ENCODE assay signal across 28 mouse cellular contexts in genomic region chr2:26598462-26598861, GRCm38 (mm10). TPM values are rescaled to one million over a fixed set of nuclear protein-coding genes. Genes with fewer than 3 reads are reported as not detected.
DNase-seq lines count a peak whose midpoint lies in the region; ATAC-seq and TF ChIP-seq lines count a peak whose summit lies in the region.
"Had no signal": no experiment of that assay in that cellular context is flagged by ENCODE, and none has a peak within 500 bp of the region (broad histone marks: within the 10 kb centered on the region; RNA-seq: fewer than 3 reads in every experiment).

No protein-coding gene starts in this region.

- intact Hi-C loops in gastrocnemius, adult 2 months (cut with DNase I): no loop called here
- intact Hi-C loops in gastrocnemius, postnatal 14 days (cut with DNase I; ENCODE audit: low total_unique reads): loop anchor here (5.0 kb wide), 1 partner anchor 39 kb away; no protein-coding TSS in a partner anchor

- no peak overlapping the region for H3K9ac ChIP-seq in lung, postnatal 0 days (replicated peaks; ENCODE audit: low read depth)
- H3K9ac ChIP-seq: forebrain, embryonic 13.5 days; hindbrain, embryonic 13.5 days had no signal

- peaks cover 11% of the 10 kb centered on the region; the same call in 1 of the 2 replicates for H3K36me3 ChIP-seq in lung, postnatal 0 days (ENCODE audit: insufficient read depth, low read length)
- H3K36me3 ChIP-seq: hindbrain, embryonic 13.5 days had no signal

- H3K9me3 ChIP-seq in lung, postnatal 0 days (ENCODE audit: low read length): no peaks in the 10 kb centered on the region
- H3K9me3 ChIP-seq: forebrain, embryonic 13.5 days; heart, embryonic 10.5 days; hindbrain, embryonic 13.5 days had no signal

- H3K4me3 ChIP-seq in gastrocnemius, adult 2 months: no peak overlapping the region
- no peak overlapping the region for H3K4me3 ChIP-seq in lung, postnatal 0 days (ENCODE audit: low read depth, low read length)
- no peak overlapping the region for H3K4me3 ChIP-seq in bone marrow, adult 2 months (replicated peaks; ENCODE audit: control insufficient read depth, low read depth, low read length)
- H3K4me3 ChIP-seq: forebrain, embryonic 13.5 days; heart, embryonic 10.5 days; hindbrain, embryonic 13.5 days had no signal

- H3K4me1 ChIP-seq in lung, postnatal 0 days (ENCODE audit: insufficient read depth, low read depth, low read length): peaks cover 6% of the 10 kb centered on the region
- peaks cover 8% of the 10 kb centered on the region for H3K4me1 ChIP-seq in bone marrow, adult 2 months (ENCODE audit: control insufficient read depth, insufficient read depth, low read length)

- no peaks in the 10 kb centered on the region for H3K27me3 ChIP-seq in lung, postnatal 0 days (replicated peaks; ENCODE audit: insufficient read depth, low read length)

- TF ChIP-seq CTCF in gastrocnemius, adult 2 months (IDR thresholded peaks at IDR 0.05): no peak
- no peak for TF ChIP-seq CTCF in lung, postnatal 0 days (IDR thresholded peaks at IDR 0.05)
- no peak for TF ChIP-seq CTCF in bone marrow, adult 2 months (IDR thresholded peaks at IDR 0.05; ENCODE audit: control insufficient read depth, insufficient read depth, low read length)

- no peak overlapping the region for H3K4me2 ChIP-seq in lung, postnatal 0 days (replicated peaks; ENCODE audit: low read depth, low read length)
- H3K4me2 ChIP-seq: forebrain, embryonic 13.5 days; hindbrain, embryonic 13.5 days had no signal

- no peak overlapping the region for H3K27ac ChIP-seq in gastrocnemius, adult 2 months
- H3K27ac ChIP-seq in lung, postnatal 0 days (ENCODE audit: low read length): no peak overlapping the region
- H3K27ac ChIP-seq in bone marrow, adult 2 months (ENCODE audit: control insufficient read depth, insufficient read depth, low read depth, low read length, poor library complexity): peak overlapping the region; percentile 27; the same call in 1 of the 2 replicates
- H3K27ac ChIP-seq: forebrain, embryonic 13.5 days; heart, embryonic 10.5 days; hindbrain, embryonic 13.5 days; hindbrain, postnatal 0 days had no signal

- no peak for TF ChIP-seq POLR2A in bone marrow, adult 2 months (IDR thresholded peaks at IDR 0.05; ENCODE audit: borderline replicate concordance, control insufficient read depth, low read depth, low read length)

- TF ChIP-seq EP300 in lung, postnatal 0 days (IDR thresholded peaks at IDR 0.05): no peak

- peak; percentile 2 for DNase-seq in gastrocnemius, adult 2 months
- no peak for DNase-seq in gastrocnemius, postnatal 14 days
- peak; percentile 21 for DNase-seq in lung, postnatal 0 days (ENCODE audit: low spot score)
- no peak for DNase-seq in lung, postnatal 4 days
- DNase-seq in adrenal gland, postnatal 25 days: no peak
- DNase-seq in adipocyte (ENCODE audit: low spot score): no peak
- DNase-seq: adrenal gland, adult 2 months; adrenal gland, postnatal 36 days; cerebellum, adult 11-12 months; cerebellum, adult 9-10 months; cerebellum, postnatal 25 days; heart, adult 18-20 months; heart, postnatal 10 days had no signal

- ATAC-seq in lung, postnatal 0 days: no peak
- ATAC-seq: activated CD4-positive, CD25-positive, alpha-beta regulatory T cell, adult 4 months; forebrain, embryonic 13.5 days; hindbrain, postnatal 0 days had no signal

- WGBS in lung, postnatal 0 days: 67% methylated on average over 3 of the region's 3 CpGs
- 57% methylated on average over 3 of the region's 3 CpGs for WGBS in bone marrow, adult 2 months

RNA-seq across cellular contexts. Expression of gene Agpat2, which starts 5.8 kb away (rescaled TPM):
- total RNA-seq in gastrocnemius, adult 2 months (2021): 1 to 10 TPM; 2.8 to 7.3 TPM
- total RNA-seq in gastrocnemius, postnatal 14 days (2021): 1 to 10 TPM; 4.9 to 6.3 TPM
- 59.5 and 72.8 TPM in 2 replicates for polyA plus RNA-seq in lung, postnatal 0 days (2015; fragmentation: Nextera tagmentation; extraction: Ambion mirVana)
- 10.6 and 32.5 TPM in 2 replicates for polyA plus RNA-seq in bone marrow, adult 2 months (2011; ENCODE audit: insufficient read depth, insufficient read length, low replicate concordance, missing spikeins)
- total RNA-seq in adrenal gland, postnatal 25 days (2021): 290 and 352 TPM in 2 replicates

RNA-seq across cellular contexts. Expression of gene Gm20532, which starts 12.0 kb away (rescaled TPM):
- total RNA-seq in gastrocnemius, adult 2 months (2021): not detected
- total RNA-seq in gastrocnemius, postnatal 14 days (2021): not detected
- polyA plus RNA-seq in lung, postnatal 0 days (2015; fragmentation: Nextera tagmentation; extraction: Ambion mirVana): not detected in 2 replicates
- not detected in 2 replicates for polyA plus RNA-seq in bone marrow, adult 2 months (2011; ENCODE audit: insufficient read depth, insufficient read length, low replicate concordance, missing spikeins)
- not detected in 2 replicates for total RNA-seq in adrenal gland, postnatal 25 days (2021)
- total RNA-seq: adrenal gland, adult 2 months; adrenal gland, postnatal 36 days; ES-E14; gastrocnemius, adult 8-10 months; gastrocnemius, postnatal 4 days; heart, adult 18-20 months; hematopoietic stem cell, adult 5-6 weeks; hindbrain, postnatal 0 days had no signal
- polyA plus RNA-seq: activated CD4-positive, CD25-positive, alpha-beta regulatory T cell, adult 4 months; adrenal gland, adult 2 months; brain, embryonic 14.5 days; cortical plate, adult 2 months; embryonic facial prominence, embryonic 14.5 days; forebrain, embryonic 13.5 days; heart, embryonic 10.5 days; heart, embryonic 14.5 days; hindbrain, embryonic 13.5 days; hindbrain, postnatal 0 days; intestine, embryonic 14.5 days had no signal

RNA-seq across cellular contexts. Expression of gene Egfl7, which starts 18.6 kb away (rescaled TPM):
- 10 to 100 TPM; 34.4 to 53.7 TPM for total RNA-seq in gastrocnemius, adult 2 months (2021)
- 100 to 1,000 TPM in 1 of 2 experiments, 10 to 100 TPM in 1; 64.1 to 106 TPM for total RNA-seq in gastrocnemius, postnatal 14 days (2021)
- polyA plus RNA-seq in lung, postnatal 0 days (2015; fragmentation: Nextera tagmentation; extraction: Ambion mirVana): 412 and 467 TPM in 2 replicates
- polyA plus RNA-seq in bone marrow, adult 2 months (2011; ENCODE audit: insufficient read depth, insufficient read length, low replicate concordance, missing spikeins): 91.0 and 128 TPM in 2 replicates
- 159 and 211 TPM in 2 replicates for total RNA-seq in adrenal gland, postnatal 25 days (2021)

RNA-seq across cellular contexts. Expression of gene Fam69b, which starts 29.8 kb away (rescaled TPM):
- 1 to 10 TPM; 1.0 to 2.3 TPM for total RNA-seq in gastrocnemius, adult 2 months (2021)
- total RNA-seq in gastrocnemius, postnatal 14 days (2021): 1 to 10 TPM; 1.4 to 3.1 TPM
- polyA plus RNA-seq in lung, postnatal 0 days (2015; fragmentation: Nextera tagmentation; extraction: Ambion mirVana): 6.2 and 8.2 TPM in 2 replicates
- polyA plus RNA-seq in bone marrow, adult 2 months (2011; ENCODE audit: insufficient read depth, insufficient read length, low replicate concordance, missing spikeins): 0.99 and 4.2 TPM in 2 replicates
- total RNA-seq in adrenal gland, postnatal 25 days (2021): 6.6 and 9.8 TPM in 2 replicates

Comparison
In these comparisons a context has a peak if more than half of its experiments do, and no peak if none do; other contexts are left out.
1. DNase-seq: peak in gastrocnemius, adult 2 months (single experiment) and lung, postnatal 0 days (single experiment); none in gastrocnemius, postnatal 14 days (single experiment), lung, postnatal 4 days (0 of 2), adrenal gland, postnatal 25 days (single experiment) and adipocyte (single experiment).
2. RNA of gene Agpat2, which starts 5.8 kb away (total RNA-seq): 290 to 352 TPM in adrenal gland, postnatal 25 days; 2.8 to 7.3 TPM in gastrocnemius, adult 2 months and 4.9 to 6.3 TPM in gastrocnemius, postnatal 14 days; every median in the first group is over 10 times any median in the second.